Mouse (Mus musculus) CH12.LX (cell line): ENCODE measurements at regions not wholly inside any gene's neighbourhood (a gene's known extent, or its start where the extent isn't known, plus 50 kb on each side); places are given as distances from the start of the nearest gene placed in this dataset.

Source experiments
- DNase-seq: peaks from one replicate; pipeline ENCODE4 v3.0.0-alpha.2; 2013; ENCODE audit errors: extremely low read depth
- H3K27ac ChIP-seq: 2 replicates; pipeline ENCODE4 v1.5.1; 2012; ENCODE audit warnings: low read depth, mild to moderate bottlenecking, control low read depth, moderate library complexity; ENCODE audit not compliant: insufficient read depth
- H3K27me3 ChIP-seq: replicated peaks from 2 replicates; pipeline ENCODE3; 2012; ENCODE audit warnings: inconsistent platforms
- H3K36me3 ChIP-seq, 2 experiments: replicated peaks in 1 of 2; 2 replicates each; pipeline versions ENCODE3 to v1.6.1; 2012; ENCODE audit warnings: inconsistent platforms in 1 of 2, low read length in 1 of 2, mild to moderate bottlenecking in 1 of 2, mixed read lengths in 1 of 2, moderate library complexity in 1 of 2; ENCODE audit not compliant: control insufficient read depth in 1 of 2, insufficient read depth in 1 of 2
- H3K4me1 ChIP-seq, 2 experiments: 2 replicates each; pipeline ENCODE4 v1.6.1; 2012; ENCODE audit warnings: inconsistent platforms in 1 of 2, moderate library complexity in 1 of 2; ENCODE audit not compliant: insufficient read depth in 2 of 2, control insufficient read depth in 1 of 2
- H3K4me2 ChIP-seq: 2 replicates; pipeline ENCODE4 v1.6.1; 2012; ENCODE audit warnings: low read depth, mild to moderate bottlenecking, control low read depth; ENCODE audit not compliant: poor library complexity, insufficient read depth, severe bottlenecking
- H3K4me3 ChIP-seq, 3 experiments: fragments of 150-350 bp in 1 of 3; sonication (generic) in 1 of 3; replicated peaks in 1 of 3; 2 replicates each; pipeline versions ENCODE3 to v1.5.1; 2011 to 2012; ENCODE audit warnings: low read depth in 2 of 3, low read length in 2 of 3, mild to moderate bottlenecking in 2 of 3, moderate library complexity in 2 of 3, control low read depth in 1 of 3, improper control_type of control experiment in 1 of 3, inconsistent platforms in 1 of 3, mixed read lengths in 1 of 3; ENCODE audit not compliant: poor library complexity in 1 of 3
- H3K79me2 ChIP-seq: replicated peaks from 2 replicates; pipeline ENCODE4 v1.6.1; 2012; ENCODE audit warnings: mild to moderate bottlenecking, moderate library complexity; ENCODE audit not compliant: control insufficient read depth, poor library complexity, insufficient read depth, severe bottlenecking; ENCODE audit errors: extremely low read depth
- H3K9ac ChIP-seq: 2 replicates; pipeline ENCODE4 v1.6.1; 2012; ENCODE audit warnings: low read depth, mild to moderate bottlenecking, control low read depth, moderate library complexity; ENCODE audit not compliant: insufficient read depth
- H3K9me3 ChIP-seq: replicated peaks from 2 replicates; pipeline ENCODE3; 2012; ENCODE audit warnings: low read length, inconsistent platforms, mixed read lengths
- BHLHE40 ChIP-seq: IDR thresholded peaks from 2 replicates; pipeline ENCODE4 v1.6.1; 2011; ENCODE audit warnings: mild to moderate bottlenecking, low read depth, low read length, improper control_type of control experiment
- CHD1 ChIP-seq: IDR thresholded peaks from 2 replicates; pipeline ENCODE4 v1.6.1; 2012; ENCODE audit warnings: low read depth, low read length, improper control_type of control experiment, inconsistent platforms
- CTCF ChIP-seq, 2 experiments: IDR thresholded peaks in 1 of 2; conservative IDR thresholded peaks in 1 of 2; 2 replicates each; pipeline ENCODE4 v1.5.1; 2011 to 2012; ENCODE audit warnings: low read depth in 2 of 2, low read length in 2 of 2, improper control_type of control experiment in 1 of 2, inconsistent platforms in 1 of 2, mild to moderate bottlenecking in 1 of 2, moderate library complexity in 1 of 2
- E2F4 ChIP-seq: IDR thresholded peaks from 2 replicates; pipeline ENCODE4 v1.6.1; 2011; ENCODE audit warnings: low read depth, low read length, improper control_type of control experiment; ENCODE audit not compliant: insufficient replicate concordance
- ELF1 ChIP-seq: IDR thresholded peaks from 2 replicates; pipeline ENCODE4 v1.6.1; 2014; ENCODE audit warnings: low read depth, mild to moderate bottlenecking, inconsistent platforms, low read length, improper control_type of control experiment
- ETS1 ChIP-seq: conservative IDR thresholded peaks from 2 replicates; pipeline ENCODE4 v1.6.1; 2012; ENCODE audit warnings: low read depth, mild to moderate bottlenecking, inconsistent platforms, low read length, improper control_type of control experiment, moderate library complexity
- GABPA ChIP-seq: IDR thresholded peaks from 2 replicates; pipeline ENCODE4 v1.6.1; 2012; ENCODE audit warnings: low read depth, low read length, improper control_type of control experiment, inconsistent platforms; ENCODE audit not compliant: insufficient replicate concordance
- HCFC1 ChIP-seq: IDR thresholded peaks from 2 replicates; pipeline ENCODE4 v1.6.1; 2012; ENCODE audit warnings: low read depth, mild to moderate bottlenecking, inconsistent platforms, low read length, improper control_type of control experiment
- KAT2A ChIP-seq: IDR thresholded peaks from 2 replicates; pipeline ENCODE4 v1.6.1; 2012; ENCODE audit warnings: low read length, improper control_type of control experiment, inconsistent platforms; ENCODE audit not compliant: insufficient replicate concordance
- PAX5 ChIP-seq: IDR thresholded peaks from 2 replicates; pipeline ENCODE4 v1.6.1; 2012; ENCODE audit warnings: low read length, inconsistent platforms, mixed read lengths
- POLR2A ChIP-seq: IDR thresholded peaks from 2 replicates; pipeline ENCODE4 v1.6.1; 2011; ENCODE audit warnings: low read depth, mild to moderate bottlenecking, improper control_type of control experiment, low read length
- POLR2AphosphoS2 ChIP-seq: IDR thresholded peaks from 2 replicates; pipeline ENCODE4 v1.6.1; 2011; ENCODE audit warnings: low read depth, low read length, improper control_type of control experiment
- RAD21 ChIP-seq: IDR thresholded peaks from 2 replicates; pipeline ENCODE4 v1.6.1; 2011; ENCODE audit warnings: low read depth, mild to moderate bottlenecking, low read length, improper control_type of control experiment, moderate library complexity
- SMC3 ChIP-seq: IDR thresholded peaks from 2 replicates; pipeline ENCODE4 v1.6.1; 2011; ENCODE audit warnings: low read depth, low read length, improper control_type of control experiment
- TBP ChIP-seq: conservative IDR thresholded peaks from 2 replicates; pipeline ENCODE4 v1.6.1; 2011; ENCODE audit warnings: low read depth, low read length, improper control_type of control experiment
- ZC3H11A ChIP-seq: IDR thresholded peaks from 2 replicates; pipeline ENCODE4 v1.6.1; 2012; ENCODE audit warnings: low read depth, mild to moderate bottlenecking, inconsistent platforms, low read length, improper control_type of control experiment
- ZKSCAN1 ChIP-seq: IDR thresholded peaks from 2 replicates; pipeline ENCODE4 v1.6.1; 2012; ENCODE audit warnings: low read depth, inconsistent platforms, low read length, improper control_type of control experiment, borderline replicate concordance
- dilution Hi-C: fragments of 300-500 bp; cut with MboI; formaldehyde crosslinking; loops from 2 replicates; pipeline ENCODE4 v1.14.3; 2020; ENCODE audit warnings: low sequenced_read_pairs; ENCODE audit not compliant: extremely low pct_unique_long_range_greater_than_20kb, extremely low pct_ligation_motif_present
- in situ Hi-C: fragments of 300-500 bp; cut with MboI; formaldehyde crosslinking; loops from 3 replicates; pipeline ENCODE4 v1.14.3; 2019; ENCODE audit warnings: low sequenced_read_pairs, low pct_ligation_motif_present, low pct_unique_long_range_greater_than_20kb, mixed read lengths

- TF ChIP-seq POLR2A (no peak), RAD21 (no peak), E2F4 (no peak), ZC3H11A (no peak), ELF1 (no peak), TBP (no peak), SMC3 (no peak), POLR2AphosphoS2 (no peak), ETS1 (no peak), ZKSCAN1 (no peak), GABPA (no peak), PAX5 (no peak), CTCF (conservative IDR thresholded peaks at IDR 0.05 in 1 of 2, IDR thresholded peaks at IDR 0.05 in 1 of 2; ENCODE audit: low read depth in 2 of 2, low read length in 2 of 2) (no peak), BHLHE40 (no peak), HCFC1 (no peak)
- Histone ChIP-seq H3K36me3 (no peaks in the 10 kb centered on the region), H3K4me3 (no peak overlapping the region), H3K27ac (no peak overlapping the region), H3K4me2 (no peak overlapping the region), H3K9me3 (no peaks in the 10 kb centered on the region), H3K4me1 (no peaks in the 10 kb centered on the region), H3K9ac (no peak overlapping the region), H3K27me3 (no peaks in the 10 kb centered on the region), H3K79me2 (no peaks in the 10 kb centered on the region)
- no peak for DNase-seq
- dilution Hi-C loops = no loop called here
- in situ Hi-C loops = no loop called here
Observed at GRCm38 (mm10) chr9:27692751-27693150, 97.8 kb upstream of the Opcml start.

- dilution Hi-C loops = no loop called here
- H3K4me1 ChIP-seq = no peaks in the 10 kb centered on the region
- H3K79me2 ChIP-seq = no peaks in the 10 kb centered on the region
- no peak overlapping the region for H3K27ac ChIP-seq
- no peak overlapping the region for H3K4me2 ChIP-seq
- DNase-seq = no peak
- no peak overlapping the region for H3K9ac ChIP-seq
- TF ChIP-seq E2F4 (no peak), CHD1 (no peak), KAT2A (no peak)
- TF ChIP-seq, all 38 proteins: peak for 0
- Histone ChIP-seq H3K27me3 (no peaks in the 10 kb centered on the region), H3K9me3 (no peaks in the 10 kb centered on the region), H3K36me3 (no peaks in the 10 kb centered on the region), H3K4me3 (no peak overlapping the region)
- in situ Hi-C loops = no loop called here
Observed at GRCm38 (mm10) chr9:27694805-27695593, 95.6 kb upstream of the Opcml start.
